In the genomic region with DNA sequence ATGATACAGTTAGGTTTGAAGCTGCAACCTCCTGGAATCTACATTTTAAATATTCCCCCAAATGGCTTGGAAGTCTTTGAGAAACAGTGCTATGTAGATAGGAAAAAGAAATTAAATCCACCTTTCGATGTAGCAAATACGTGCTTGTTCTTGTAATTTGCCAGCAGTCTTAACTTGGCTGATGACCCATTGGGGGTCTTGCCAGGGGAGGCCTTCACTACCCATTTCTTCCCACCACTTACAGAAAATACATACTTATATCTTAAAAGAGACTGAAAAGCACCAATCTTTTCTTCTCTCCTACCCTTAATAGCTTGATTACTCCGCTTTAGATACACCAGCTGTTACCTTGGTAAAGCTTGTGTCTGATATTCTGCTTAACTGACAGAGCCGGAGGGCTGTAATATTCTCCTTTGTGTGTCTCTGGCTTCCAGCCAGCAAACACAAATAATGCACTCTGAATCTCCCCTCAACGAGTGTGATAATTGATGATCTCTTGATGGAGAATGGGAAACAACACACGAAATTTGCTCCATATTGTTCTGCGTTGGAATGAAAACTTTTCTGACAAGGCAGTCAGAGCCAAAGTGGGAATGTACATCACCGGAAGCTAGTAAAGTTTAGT, we compare ENCODE assay signal across 8 mouse cellular contexts. TPM values are rescaled to one million over a fixed set of nuclear protein-coding genes. Genes with fewer than 3 reads are reported as not detected.
A peak's percentile ranks its signal among the peaks of the same experiment; 100 is the strongest.
DNase-seq lines count a peak whose midpoint lies in the region; ATAC-seq and TF ChIP-seq lines count a peak whose summit lies in the region.

No protein-coding gene starts in this region.

- no peak overlapping the region; the same call in 1 of the 2 replicates for H3K9ac ChIP-seq in limb, embryonic 15.5 days

- peak overlapping the region; percentile 69 for H3K4me3 ChIP-seq in thymus, adult 2 months (ENCODE audit: control insufficient read depth, insufficient read depth, low read length)
- H3K4me3 ChIP-seq in limb, embryonic 15.5 days = peak overlapping the region; percentile 64

- 0 out of 2 replicates have a peak, but pooled peaks cover 2% of the 10 kb centered on the region for H3K4me1 ChIP-seq in thymus, adult 2 months (replicated peaks; ENCODE audit: control insufficient read depth, insufficient read depth, low read length)
- peaks cover 13% of the 10 kb centered on the region for H3K4me1 ChIP-seq in limb, embryonic 15.5 days

- peak; percentile 34 for DNase-seq in cerebellum, adult 11 months
- no peak for DNase-seq in cerebellum, postnatal 4 days (ENCODE audit: low spot score in 2 of 2)
- no peak for DNase-seq in thymus, adult 2 months
- no peak for DNase-seq in thymus, adult 18-20 months
- DNase-seq in urinary bladder, postnatal 4 days (ENCODE audit: low spot score in 2 of 2) = no peak
- DNase-seq in adrenal gland, adult 2 months = no peak
- no peak for DNase-seq in adrenal gland, adult 18-20 months (ENCODE audit: low spot score in 2 of 2)

- H3K27me3 ChIP-seq in thymus, adult 2 months (ENCODE audit: control insufficient read depth, insufficient read depth, low read length) = no peaks in the 10 kb centered on the region
- H3K27me3 ChIP-seq in limb, embryonic 15.5 days = no peaks in the 10 kb centered on the region

- no peaks in the 10 kb centered on the region for H3K9me3 ChIP-seq in limb, embryonic 15.5 days

- H3K4me2 ChIP-seq in limb, embryonic 15.5 days = peak overlapping the region; percentile 75

- no peak overlapping the region; the same call in 1 of the 2 replicates for H3K27ac ChIP-seq in thymus, adult 2 months (ENCODE audit: control insufficient read depth, insufficient read depth, low read length)
- H3K27ac ChIP-seq in limb, embryonic 15.5 days = peak overlapping the region; percentile 71

- ATAC-seq in limb, embryonic 15.5 days (ENCODE audit: insufficient number of reproducible peaks, low FRiP score, low TSS enrichment, low read depth) = no peak

- H3K36me3 ChIP-seq in thymus, adult 2 months (ENCODE audit: control insufficient read depth, insufficient read depth, low read length) = no peaks in the 10 kb centered on the region
- H3K36me3 ChIP-seq in limb, embryonic 15.5 days = no peaks in the 10 kb centered on the region

- WGBS in thymus, adult 2 months = 33% methylated on average over 8 of the region's 8 CpGs
- 36% methylated on average over 8 of the region's 8 CpGs for WGBS in limb, embryonic 15.5 days

- TF ChIP-seq POLR2A in thymus, adult 2 months (IDR thresholded peaks at IDR 0.05; ENCODE audit: control insufficient read depth, extremely low read depth, insufficient read depth, low read length, poor library complexity) = no peak

- TF ChIP-seq CTCF in thymus, adult 2 months (IDR thresholded peaks at IDR 0.05; ENCODE audit: borderline replicate concordance, control insufficient read depth, extremely low read depth, insufficient read depth, low read length, poor library complexity) = no peak

RNA-seq across cellular contexts. Expression of a gene that starts 0.6 kb away (rescaled TPM):
- polyA plus RNA-seq in thymus, adult 2 months (2012; rRNA removed) = 1.2 and 1.6 TPM in 2 replicates
- 0.29 and 0.41 TPM in 2 replicates for polyA plus RNA-seq in limb, embryonic 15.5 days (2015; fragmentation: Nextera tagmentation; extraction: Ambion mirVana)
- under 1 TPM; 0.61 to 0.79 TPM for total RNA-seq in adrenal gland, adult 2 months (2021)
- polyA plus RNA-seq in adrenal gland, adult 2 months (2012; rRNA removed) = 0.02 and 0.18 TPM in 2 replicates
- under 1 TPM; 0.17 to 0.48 TPM for total RNA-seq in adrenal gland, adult 18-20 months (2021)

RNA-seq across cellular contexts. Expression of a gene that starts 0.8 kb away (rescaled TPM):
- 5.1 and 5.3 TPM in 2 replicates for polyA plus RNA-seq in thymus, adult 2 months (2012; rRNA removed)
- 31.0 and 34.3 TPM in 2 replicates for polyA plus RNA-seq in limb, embryonic 15.5 days (2015; fragmentation: Nextera tagmentation; extraction: Ambion mirVana)
- 100 to 1,000 TPM in 1 of 2 experiments, 10 to 100 TPM in 1; 98.4 to 171 TPM for total RNA-seq in adrenal gland, adult 2 months (2021)
- polyA plus RNA-seq in adrenal gland, adult 2 months (2012; rRNA removed) = 9.0 and 9.4 TPM in 2 replicates
- 100 to 1,000 TPM; 113 to 164 TPM for total RNA-seq in adrenal gland, adult 18-20 months (2021)

RNA-seq across cellular contexts. Expression of a gene that starts 39.9 kb away (rescaled TPM):
- polyA plus RNA-seq in thymus, adult 2 months (2012; rRNA removed) = 30.3 and 36.2 TPM in 2 replicates
- 64.6 and 65.4 TPM in 2 replicates for polyA plus RNA-seq in limb, embryonic 15.5 days (2015; fragmentation: Nextera tagmentation; extraction: Ambion mirVana)
- total RNA-seq in adrenal gland, adult 2 months (2021) = 10 to 100 TPM; 32.3 to 46.6 TPM
- polyA plus RNA-seq in adrenal gland, adult 2 months (2012; rRNA removed) = 2.7 and 3.2 TPM in 2 replicates
- 10 to 100 TPM; 39.7 to 50.8 TPM for total RNA-seq in adrenal gland, adult 18-20 months (2021)
